Mouse (Mus musculus) small intestine, adult 2 months (tissue): ENCODE results near the gene Dppa3.

Experiments
- CTCF ChIP-seq: fragments of 200-500 bp; IDR thresholded peaks from 2 replicates; pipeline ENCODE4 v1.5.1; 2012; ENCODE audit warnings: low read depth, mild to moderate bottlenecking, control low read depth, inconsistent platforms, low read length, moderate library complexity, mixed read lengths; ENCODE audit not compliant: insufficient replicate concordance, insufficient read length; ENCODE audit errors: extremely low read depth
- POLR2A ChIP-seq: fragments of 200-500 bp; IDR thresholded peaks from 2 replicates; pipeline ENCODE4 v1.6.1; 2012; ENCODE audit warnings: low read depth, mild to moderate bottlenecking, control low read depth, inconsistent platforms, low read length, moderate library complexity

- TF ChIP-seq POLR2A (no peak), CTCF (no peak)
Measured at GRCm38 (mm10) chr6:122624480-122624879, 1.7 kb upstream of the Dppa3 start.
